Mouse (Mus musculus) liver, embryonic 11.5 days (tissue): ENCODE measurements at regions not wholly inside any gene's neighbourhood (a gene's known extent, or its start where the extent isn't known, plus 50 kb on each side); places are given as distances from the start of the nearest gene placed in this dataset.
"Not testable (repeated sequence)": the region's sequence is repeated elsewhere in the genome, so short reads cannot be mapped to it uniquely, and the experiment has no call there.

Experiments
- ATAC-seq: fragments of 200-750 bp; cut with Nextera tagmentation; replicated peaks from 2 replicates; pipeline ENCODE4 v1.8.0; 2017; ENCODE audit warnings: moderate number of reproducible peaks, mild to moderate bottlenecking, moderate TSS enrichment, moderate library complexity; ENCODE audit not compliant: low FRiP score
- DNase-seq: peaks from one replicate; pipeline ENCODE4 v3.0.0-alpha.2; 2017; ENCODE audit warnings: low spot score
- H3K27ac ChIP-seq: fragments of 300-500 bp; sonication (generic); 2 replicates; pipeline ENCODE4 v1.5.1; 2014; ENCODE audit warnings: mild to moderate bottlenecking, low read depth, low read length, control low read depth
- H3K27me3 ChIP-seq: fragments of 300-500 bp; sonication (generic); replicated peaks from 2 replicates; pipeline ENCODE4 v1.6.1; 2014; ENCODE audit warnings: low read length, mixed read lengths; ENCODE audit not compliant: control insufficient read depth, insufficient read depth
- H3K36me3 ChIP-seq: fragments of 300-500 bp; sonication (generic); 2 replicates; pipeline ENCODE4 v1.6.1; 2014; ENCODE audit warnings: mild to moderate bottlenecking, low read length, moderate library complexity, mixed read lengths; ENCODE audit not compliant: control insufficient read depth, insufficient read depth
- H3K4me1 ChIP-seq: fragments of 300-500 bp; sonication (generic); replicated peaks from 2 replicates; pipeline ENCODE4 v1.6.1; 2014; ENCODE audit warnings: low read length, mixed read lengths; ENCODE audit not compliant: control insufficient read depth, insufficient read depth
- H3K4me2 ChIP-seq: fragments of 300-500 bp; sonication (generic); 2 replicates; pipeline ENCODE4 v1.6.1; 2014; ENCODE audit warnings: mild to moderate bottlenecking, control low read depth, moderate library complexity
- H3K4me3 ChIP-seq: fragments of 300-500 bp; sonication (generic); 2 replicates; pipeline ENCODE4 v1.5.1; 2014; ENCODE audit warnings: low read depth, low read length, control low read depth
- H3K9ac ChIP-seq: fragments of 300-500 bp; sonication (generic); 2 replicates; pipeline ENCODE4 v1.6.1; 2014; ENCODE audit warnings: low read depth, low read length, control low read depth
- H3K9me3 ChIP-seq: fragments of 300-500 bp; sonication (generic); 2 replicates; pipeline ENCODE4 v1.6.1; 2016; ENCODE audit warnings: low read length, inconsistent platforms, mixed read lengths; ENCODE audit not compliant: control insufficient read depth
- WGBS: fragments of 180-500 bp; shearing (Covaris S2); extraction: QIAGEN DNeasy Blood & Tissue Kit; methylation state at CpG from one replicate; pipeline ENCODE4 v1.1.7; 2014; 5-methylcytosine and 5-hydroxymethylcytosine counted together

DNA sequence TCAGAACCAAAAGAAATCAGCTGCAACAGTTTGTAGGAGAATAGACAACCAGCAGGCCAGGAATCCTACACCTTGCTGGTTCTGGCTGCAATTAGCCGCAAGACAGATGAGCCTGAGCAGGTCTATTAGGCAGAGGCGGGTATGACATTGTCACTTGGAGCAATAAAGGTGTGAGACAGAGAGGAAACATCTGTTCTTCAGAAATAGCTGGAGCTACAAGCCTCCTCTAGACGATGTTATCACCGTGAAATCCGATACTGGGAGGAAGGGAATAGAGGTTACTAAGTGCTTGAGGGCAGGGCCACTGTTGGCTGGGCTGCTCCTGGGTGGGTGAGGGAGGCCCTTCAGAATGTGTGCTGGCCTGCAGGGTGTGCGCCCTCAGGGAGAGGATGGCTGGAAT, 135.8 kb upstream of the Sulf2 start:
- H3K9me3 ChIP-seq: no peaks in the 10 kb centered on the region
- 0 out of 2 replicates have a peak, but pooled peaks cover 4% of the 10 kb centered on the region for H3K4me1 ChIP-seq
- H3K9ac ChIP-seq: no peak overlapping the region
- no peaks in the 10 kb centered on the region for H3K27me3 ChIP-seq
- H3K4me2 ChIP-seq: no peak overlapping the region
- no peaks in the 10 kb centered on the region for H3K36me3 ChIP-seq
- ATAC-seq (no peak), DNase-seq (no peak)
- no peak overlapping the region for H3K27ac ChIP-seq
- 28% methylated on average over 6 of the region's 6 CpGs for WGBS
- H3K4me3 ChIP-seq: no peak overlapping the region

DNA sequence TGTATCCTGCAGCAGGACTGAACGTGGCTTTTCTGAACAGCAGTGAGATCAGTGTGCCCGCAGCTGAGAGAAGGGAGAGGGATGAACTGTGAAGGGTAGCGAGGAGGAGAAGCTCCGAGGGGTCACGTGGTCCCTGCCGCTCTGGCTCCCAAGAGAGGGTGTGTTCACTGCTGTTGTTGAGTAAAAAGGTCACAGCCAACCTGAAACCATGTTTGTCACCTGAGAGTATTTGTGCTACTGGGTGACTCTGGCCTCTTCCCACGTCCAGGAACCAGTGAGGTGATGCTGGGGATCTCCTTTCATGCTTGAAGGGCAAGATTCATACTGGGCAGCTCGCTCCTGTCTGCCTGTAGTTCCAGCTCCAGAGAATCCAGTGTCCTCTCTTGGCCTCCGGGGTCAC, 135.4 kb upstream of the Sulf2 start:
- ATAC-seq (no peak), DNase-seq (no peak)
- Histone ChIP-seq H3K9me3 (no peaks in the 10 kb centered on the region), H3K4me1 (0 out of 2 replicates have a peak, but pooled peaks cover 4% of the 10 kb centered on the region), H3K4me2 (no peak overlapping the region), H3K27ac (no peak overlapping the region), H3K36me3 (no peaks in the 10 kb centered on the region), H3K9ac (no peak overlapping the region), H3K4me3 (no peak overlapping the region), H3K27me3 (no peaks in the 10 kb centered on the region)
- 46% methylated on average over 9 of the region's 9 CpGs for WGBS

DNA sequence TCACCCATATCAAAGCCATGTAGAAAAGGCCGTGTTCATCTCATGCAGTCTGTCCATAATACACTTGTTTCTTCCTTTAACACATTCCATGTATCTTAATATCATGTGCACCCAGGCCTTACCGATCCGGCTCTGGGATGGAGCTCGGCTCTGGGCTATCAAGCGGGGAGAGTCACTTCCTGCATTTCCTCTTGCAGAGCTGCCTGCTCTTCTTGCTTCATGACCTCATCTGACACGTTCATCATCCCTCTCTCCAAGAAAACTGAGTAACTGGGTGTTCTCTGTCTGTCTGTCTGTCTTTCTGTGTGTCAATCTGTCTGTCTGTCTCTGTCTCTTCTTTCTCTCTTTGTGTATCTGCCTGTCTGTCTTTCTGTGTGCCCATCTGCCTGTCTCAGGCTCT, 133.7 kb upstream of the Sulf2 start:
- WGBS: 45% methylated on average over 6 of the region's 6 CpGs
- 0 out of 2 replicates have a peak, but pooled peaks cover 4% of the 10 kb centered on the region for H3K4me1 ChIP-seq

DNA sequence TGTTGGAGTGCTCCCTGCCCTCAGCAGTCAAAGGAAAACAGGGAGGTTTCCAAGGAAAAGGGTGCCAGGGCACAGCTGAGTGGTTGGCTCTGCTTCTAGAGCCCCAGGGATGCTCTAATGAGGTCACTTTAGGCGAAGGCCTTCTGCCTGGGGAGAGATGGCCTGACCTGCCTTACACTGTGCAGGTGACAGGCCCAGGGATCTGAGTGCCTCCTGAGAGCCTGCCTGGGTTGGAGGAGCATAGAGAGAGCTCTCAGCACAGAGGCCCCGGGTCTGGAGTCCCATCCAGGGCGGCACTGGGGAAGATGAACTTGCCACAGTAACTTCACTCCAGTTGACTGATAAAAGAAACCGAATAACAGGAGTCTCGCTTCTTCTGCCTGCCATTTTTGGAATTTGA, 125.7 kb upstream of the Sulf2 start:
- H3K27ac ChIP-seq, H3K4me1 ChIP-seq, H3K36me3 ChIP-seq, H3K9me3 ChIP-seq, H3K9ac ChIP-seq, ATAC-seq, H3K4me2 ChIP-seq, DNase-seq, H3K4me3 ChIP-seq, H3K27me3 ChIP-seq: not testable (repeated sequence)
- no CpG with 5 or more reads among the region's 5 CpGs for WGBS

More for the DNA sequence above, 133.7 kb upstream of the Sulf2 start:
- no peak for DNase-seq
- Histone ChIP-seq H3K4me2 (no peak overlapping the region), H3K9ac (no peak overlapping the region), H3K4me3 (no peak overlapping the region), H3K27me3 (no peaks in the 10 kb centered on the region), H3K36me3 (no peaks in the 10 kb centered on the region), H3K27ac (no peak overlapping the region), H3K9me3 (no peaks in the 10 kb centered on the region)
- ATAC-seq: no peak

DNA sequence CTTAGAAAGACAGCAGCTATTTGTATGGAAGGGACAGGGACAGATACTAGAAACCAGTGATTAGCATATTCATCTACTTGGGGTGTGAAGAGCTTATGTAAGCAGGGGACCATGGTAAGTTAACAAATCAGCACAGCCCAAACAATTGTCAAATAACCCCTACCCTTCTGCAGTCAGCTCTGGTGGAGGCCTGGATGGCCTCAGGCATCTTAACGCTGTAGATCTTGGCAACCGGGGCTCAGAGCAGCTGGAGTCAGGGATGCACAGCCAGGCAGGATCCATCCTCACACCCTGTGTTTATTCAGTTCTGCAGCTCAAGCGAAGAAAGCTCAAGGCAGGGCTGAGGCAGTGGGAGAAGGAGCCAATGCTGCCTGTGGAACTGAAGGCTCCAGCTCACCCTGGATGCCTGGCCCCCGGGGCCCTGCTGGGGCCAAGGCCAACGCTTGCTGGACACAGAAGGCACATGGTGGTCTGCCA, 125.2 kb upstream of the Sulf2 start:
- Histone ChIP-seq H3K9ac (no peak overlapping the region), H3K27me3 (no peaks in the 10 kb centered on the region), H3K36me3 (no peaks in the 10 kb centered on the region), H3K4me1 (no peaks in the 10 kb centered on the region), H3K9me3 (no peaks in the 10 kb centered on the region), H3K4me3 (no peak overlapping the region), H3K27ac (no peak overlapping the region), H3K4me2 (no peak overlapping the region)
- ATAC-seq (no peak), DNase-seq (no peak)
- 69% methylated on average over 5 of the region's 5 CpGs for WGBS

DNA sequence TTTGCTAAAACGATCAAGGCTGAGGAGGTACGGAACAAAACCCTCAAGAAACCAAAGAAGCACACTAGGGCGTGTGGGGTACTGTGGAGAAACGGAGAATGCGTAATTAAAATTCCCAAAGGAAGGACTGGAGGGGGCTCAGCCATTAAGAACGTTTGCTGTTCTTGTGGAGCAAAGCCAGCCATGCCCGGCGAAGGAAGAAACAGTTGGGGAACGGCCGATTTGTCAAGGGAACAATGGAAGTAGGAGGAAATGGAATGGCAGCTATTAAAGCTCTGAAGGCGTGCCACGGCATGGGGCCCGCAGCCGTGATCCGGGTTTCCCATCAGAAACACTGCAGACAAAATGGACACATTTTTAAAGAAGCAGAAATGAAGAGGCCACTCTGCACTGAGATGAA, 124.2 kb upstream of the Sulf2 start:
- no peak overlapping the region for H3K27ac ChIP-seq
- H3K9ac ChIP-seq: no peak overlapping the region
- H3K9me3 ChIP-seq: no peaks in the 10 kb centered on the region
- H3K4me2 ChIP-seq: no peak overlapping the region
- H3K4me3 ChIP-seq: no peak overlapping the region
- 93% methylated on average over 15 of the region's 15 CpGs for WGBS
- no peaks in the 10 kb centered on the region for H3K27me3 ChIP-seq
- no peak for ATAC-seq
- no peak for DNase-seq
- H3K36me3 ChIP-seq: no peaks in the 10 kb centered on the region
- no peaks in the 10 kb centered on the region for H3K4me1 ChIP-seq

DNA sequence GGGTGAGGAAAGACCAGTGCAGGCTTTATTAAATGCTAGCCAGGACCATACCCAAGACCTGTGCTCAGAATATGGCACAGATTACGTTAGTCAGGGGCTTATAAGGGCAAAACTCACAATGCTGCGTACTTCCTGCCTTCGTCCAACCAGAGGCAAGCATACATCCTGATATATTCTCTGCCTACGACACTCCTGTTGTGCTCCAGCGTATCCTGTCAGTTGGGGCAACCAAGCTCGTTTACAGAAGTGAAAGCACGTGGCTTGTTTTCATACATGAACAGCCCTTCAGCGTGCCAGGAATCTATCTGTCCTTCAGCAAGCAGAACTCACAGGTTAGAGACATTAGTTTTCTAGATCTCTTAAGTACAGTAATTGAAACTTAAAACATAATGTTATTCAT, 119.9 kb upstream of the Sulf2 start:
- Histone ChIP-seq H3K36me3 (no peaks in the 10 kb centered on the region), H3K27ac (no peak overlapping the region), H3K9me3 (no peaks in the 10 kb centered on the region), H3K4me1 (no peaks in the 10 kb centered on the region), H3K27me3 (no peaks in the 10 kb centered on the region), H3K4me2 (no peak overlapping the region), H3K9ac (no peak overlapping the region), H3K4me3 (no peak overlapping the region)
- no peak for ATAC-seq
- 77% methylated on average over 8 of the region's 8 CpGs for WGBS
- no peak for DNase-seq

DNA sequence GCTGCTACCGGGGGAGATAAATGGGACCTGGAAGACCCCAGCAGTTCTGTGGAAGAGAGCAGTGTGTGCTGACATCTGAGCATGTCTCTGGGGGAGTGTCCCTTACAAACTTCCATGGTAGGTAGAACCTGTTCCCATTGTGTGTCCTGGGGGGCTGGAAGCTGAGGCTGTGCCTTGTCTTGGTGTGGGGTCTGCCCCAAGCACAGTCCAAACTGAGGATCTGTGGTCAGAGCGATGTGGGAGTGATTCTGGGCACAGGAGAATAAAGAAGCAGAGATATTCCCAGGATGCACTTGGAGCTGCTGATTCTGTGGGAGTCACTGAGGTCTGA, 118.5 kb upstream of the Sulf2 start:
- Histone ChIP-seq H3K9ac (no peak overlapping the region), H3K27ac (0 out of 2 replicates have a peak overlapping the region, but pooled peaks have one; percentile 16), H3K4me3 (no peak overlapping the region), H3K27me3 (no peaks in the 10 kb centered on the region), H3K9me3 (no peaks in the 10 kb centered on the region), H3K36me3 (no peaks in the 10 kb centered on the region), H3K4me2 (no peak overlapping the region), H3K4me1 (no peaks in the 10 kb centered on the region)
- ATAC-seq (no peak), DNase-seq (no peak)
- 59% methylated on average over 2 of the region's 2 CpGs for WGBS

DNA sequence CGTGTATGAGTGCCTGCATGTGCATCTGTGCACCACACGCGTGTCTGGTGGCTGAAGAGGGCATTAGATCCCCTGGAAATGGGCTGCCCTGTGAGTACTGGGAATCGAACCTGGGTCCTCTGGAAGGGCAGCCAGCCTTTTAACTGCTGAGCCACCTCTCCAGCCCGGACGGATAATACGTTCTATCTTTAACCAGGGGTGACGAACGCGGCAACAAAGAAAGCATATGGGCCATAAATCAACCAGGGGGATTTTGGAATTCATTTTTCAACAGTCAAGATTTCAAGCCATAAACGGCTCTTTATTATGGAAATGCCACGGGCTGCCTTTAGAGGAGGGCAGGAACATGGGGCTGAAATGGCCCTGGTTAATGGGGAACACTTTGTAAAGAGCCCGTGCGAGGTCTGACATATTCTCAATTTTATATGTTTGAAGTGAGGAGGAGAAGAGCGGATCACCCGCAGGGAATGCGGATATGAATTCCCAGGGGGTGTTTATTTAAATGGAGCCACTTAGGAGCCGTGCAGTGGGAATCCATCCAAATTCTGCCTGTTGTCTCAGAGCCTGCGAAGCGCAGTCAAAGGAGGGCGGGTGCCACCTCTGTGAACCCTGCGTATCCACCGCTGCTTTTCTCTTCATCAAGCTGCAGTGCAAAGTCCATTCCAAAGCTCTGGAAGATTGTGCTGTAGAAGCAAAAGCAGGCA, 118.0 kb upstream of the Sulf2 start:
- no peak overlapping the region for H3K4me3 ChIP-seq
- ATAC-seq (no peak), DNase-seq (no peak)
- no peaks in the 10 kb centered on the region for H3K9me3 ChIP-seq
- H3K36me3 ChIP-seq: no peaks in the 10 kb centered on the region
- H3K9ac ChIP-seq: no peak overlapping the region
- no peak overlapping the region for H3K4me2 ChIP-seq
- H3K27me3 ChIP-seq: no peaks in the 10 kb centered on the region
- 73% methylated on average over 23 of the region's 23 CpGs for WGBS
- 0 out of 2 replicates have a peak overlapping the region, but pooled peaks have one; percentile 16 for H3K27ac ChIP-seq
- no peaks in the 10 kb centered on the region for H3K4me1 ChIP-seq
